Mouse (Mus musculus) hindbrain, postnatal 0 days (tissue): ENCODE measurements around the gene Pqbp1. TPM values are rescaled to one million over a fixed set of nuclear protein-coding genes. Genes with fewer than 3 reads are reported as not detected.

Experiments used
- ATAC-seq: fragments of 200-750 bp; cut with Nextera tagmentation; 2 replicates; pipeline ENCODE4 v1.8.0; 2017; ENCODE audit warnings: mild to moderate bottlenecking, moderate TSS enrichment, moderate library complexity
- DNase-seq: peaks from one replicate; pipeline ENCODE4 v3.0.0-alpha.2; 2015; ENCODE audit warnings: low spot score
- H3K27ac ChIP-seq: fragments of 300-500 bp; sonication (generic); 2 replicates; pipeline ENCODE4 v1.5.1; 2014; ENCODE audit warnings: mild to moderate bottlenecking
- H3K27me3 ChIP-seq: fragments of 300-500 bp; sonication (generic); 2 replicates; pipeline ENCODE4 v1.6.1; 2014; ENCODE audit warnings: low read length, mixed read lengths; ENCODE audit not compliant: insufficient read depth
- H3K36me3 ChIP-seq: fragments of 300-500 bp; sonication (generic); 2 replicates; pipeline ENCODE4 v1.6.1; 2014; ENCODE audit warnings: low read length, mixed read lengths; ENCODE audit not compliant: insufficient read depth
- H3K4me1 ChIP-seq: fragments of 300-500 bp; sonication (generic); 2 replicates; pipeline ENCODE4 v1.6.1; 2014; ENCODE audit warnings: antibody characterized with exemption, low read length, mixed read lengths; ENCODE audit not compliant: insufficient read depth
- H3K4me2 ChIP-seq: fragments of 300-500 bp; sonication (generic); 2 replicates; pipeline ENCODE4 v1.6.1; 2014; ENCODE audit warnings: low read depth, mild to moderate bottlenecking, low read length, moderate library complexity, mixed read lengths
- H3K4me3 ChIP-seq: fragments of 300-500 bp; sonication (generic); 2 replicates; pipeline ENCODE4 v1.5.1; 2014; ENCODE audit warnings: low read length
- H3K9ac ChIP-seq: fragments of 300-500 bp; sonication (generic); replicated peaks from 2 replicates; pipeline ENCODE4 v1.6.1; 2014; ENCODE audit warnings: mild to moderate bottlenecking, low read length, moderate library complexity, mixed read lengths
- H3K9me3 ChIP-seq: fragments of 300-500 bp; sonication (generic); 2 replicates; pipeline ENCODE4 v1.6.1; 2016; ENCODE audit warnings: low read length, mixed read lengths
- CTCF ChIP-seq: IDR thresholded peaks from 2 replicates; pipeline ENCODE4 v1.5.1; 2016; ENCODE audit warnings: antibody characterized with exemption, control low read depth, low read depth
- WGBS: fragments of 180-500 bp; shearing (Covaris S2); extraction: QIAGEN DNeasy Blood & Tissue Kit; methylation state at CpG from one replicate; pipeline ENCODE4 v1.1.7; 2014; 5-methylcytosine and 5-hydroxymethylcytosine counted together
- polyA plus RNA-seq: library from polyadenylated mRNA; unstranded; fragments of >200 nt; fragmentation: Nextera tagmentation; extraction: Ambion mirVana; gene quantifications from 2 replicates; pipeline ENCODE4 v1.2.1, GENCODE M21; 2015
- total RNA-seq: library from RNA; depleted of rRNA; stranded (reverse); fragments of >200 nt; gene quantifications from 2 replicates; pipeline ENCODE4 v1.2.3, GENCODE M21; 2014; rRNA removed

Pqbp1 gene
- total and polyA plus RNA-seq, 2 experiments from 2014 or later, result 100 to 201 TPM

DNA sequence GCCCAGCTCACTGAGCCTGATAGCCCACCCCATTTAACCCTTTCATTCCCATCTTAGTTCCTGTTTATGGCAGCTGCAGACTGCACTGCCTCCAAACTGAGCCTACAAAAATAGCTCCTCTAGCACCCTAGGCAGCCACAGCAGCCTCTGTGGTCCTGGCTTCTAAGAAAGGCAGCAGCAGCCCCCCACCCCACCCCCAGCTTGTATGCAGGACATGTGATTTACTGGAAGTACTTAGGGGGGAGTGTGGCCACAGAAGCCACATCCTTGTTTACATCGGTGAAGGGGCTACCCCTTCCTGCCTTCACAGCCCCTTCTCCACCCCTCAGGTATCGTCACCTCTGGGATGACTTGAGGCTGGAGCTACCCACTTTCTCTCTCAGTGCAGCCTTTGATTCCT lies 33.7 kb downstream of the Pqbp1 start:
- no peak for TF ChIP-seq CTCF
- WGBS, result 83% methylated on average over 2 of the region's 2 CpGs
- H3K27me3 ChIP-seq, result no peaks in the 10 kb centered on the region
- H3K27ac ChIP-seq, result no peak overlapping the region
- no peak overlapping the region for H3K9ac ChIP-seq
- no peaks in the 10 kb centered on the region for H3K4me1 ChIP-seq
- DNase-seq, result no peak
- H3K4me2 ChIP-seq, result no peak overlapping the region
- H3K9me3 ChIP-seq, result no peaks in the 10 kb centered on the region
- ATAC-seq, result no peak
- no peaks in the 10 kb centered on the region for H3K36me3 ChIP-seq
- no peak overlapping the region for H3K4me3 ChIP-seq

DNA sequence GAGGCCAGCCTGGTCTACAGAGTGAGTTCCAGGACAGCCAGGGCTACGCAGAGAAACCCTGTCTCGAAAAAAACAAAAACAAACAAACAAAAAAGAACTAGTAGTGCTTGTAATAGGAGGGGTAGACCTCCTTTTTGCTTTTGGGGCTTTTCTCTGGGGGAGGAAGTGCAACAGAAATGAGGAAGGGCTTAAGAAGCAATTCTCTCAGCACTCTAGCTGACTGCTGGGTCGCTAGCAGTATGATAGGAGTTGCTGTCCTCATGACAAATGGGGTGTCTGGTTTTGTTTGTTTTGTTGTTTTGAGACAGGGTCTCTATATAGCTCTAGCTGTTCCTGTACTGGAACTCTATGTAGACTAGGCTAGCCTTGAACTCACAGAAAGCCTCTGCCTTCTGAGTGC lies 34.5 kb downstream of the Pqbp1 start:
- Histone ChIP-seq H3K27ac (no peak overlapping the region), H3K9me3 (no peaks in the 10 kb centered on the region), H3K4me3 (no peak overlapping the region), H3K4me1 (no peaks in the 10 kb centered on the region), H3K36me3 (no peaks in the 10 kb centered on the region), H3K27me3 (no peaks in the 10 kb centered on the region), H3K4me2 (no peak overlapping the region), H3K9ac (no peak overlapping the region)
- ATAC-seq, result no peak
- TF ChIP-seq CTCF, result no peak
- DNase-seq, result no peak
- WGBS, result 63% methylated on average over 3 of the region's 3 CpGs

DNA sequence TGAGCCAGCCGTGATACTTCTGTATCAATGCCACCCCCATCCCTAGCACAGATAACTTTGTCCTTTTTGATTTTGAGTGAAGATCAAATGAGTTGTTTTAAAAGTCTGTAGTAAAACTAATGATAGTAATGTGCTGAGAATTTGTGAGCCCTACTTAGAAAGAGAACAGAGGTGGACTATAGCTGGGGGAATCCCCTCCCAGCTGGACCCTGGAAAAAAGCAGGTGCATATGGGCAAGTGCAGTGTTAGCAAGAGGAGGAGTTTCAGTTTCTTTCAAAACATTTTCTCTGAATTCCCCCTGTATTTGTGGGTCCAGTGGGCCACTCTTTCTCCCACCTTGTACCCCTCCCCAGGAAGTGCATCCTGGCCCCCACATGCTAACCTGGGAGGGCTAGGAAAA lies 35.9 kb downstream of the Pqbp1 start:
- DNase-seq (no peak), ATAC-seq (no peak)
- no peak for TF ChIP-seq CTCF
- H3K4me1 ChIP-seq, result no peaks in the 10 kb centered on the region
- WGBS, result 87% methylated on average over 1 of the region's 1 CpGs
- H3K4me2 ChIP-seq, result no peak overlapping the region
- no peaks in the 10 kb centered on the region for H3K27me3 ChIP-seq
- H3K4me3 ChIP-seq, result no peak overlapping the region
- no peaks in the 10 kb centered on the region for H3K9me3 ChIP-seq
- no peaks in the 10 kb centered on the region for H3K36me3 ChIP-seq
- H3K27ac ChIP-seq, result no peak overlapping the region
- no peak overlapping the region for H3K9ac ChIP-seq

DNA sequence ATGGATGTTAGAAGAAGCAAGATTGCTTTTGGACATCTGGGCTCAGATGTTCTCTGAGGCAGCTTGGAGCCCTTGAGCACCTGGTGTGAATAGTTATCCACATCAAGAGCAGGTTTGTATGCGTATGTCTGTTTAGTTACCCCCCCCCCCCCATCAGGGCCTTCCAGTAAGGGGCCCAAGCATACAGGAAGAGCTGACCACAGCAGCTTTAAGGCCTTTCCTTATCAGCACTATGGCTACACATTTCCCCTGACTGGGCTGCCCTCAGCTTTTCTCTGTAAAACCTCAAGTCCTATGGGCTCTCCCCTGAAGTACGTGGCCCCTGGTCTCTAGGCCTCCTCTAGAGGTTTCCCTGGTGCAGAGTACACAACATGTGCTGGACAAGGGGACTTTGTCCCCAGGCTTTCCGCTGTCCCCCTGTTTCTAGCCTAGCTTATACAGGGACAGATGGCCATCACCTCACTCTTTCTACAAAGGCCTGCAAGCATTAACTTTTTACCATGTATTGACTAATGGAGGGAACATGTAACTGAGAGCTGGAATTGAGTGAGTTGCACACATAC lies 39.8 kb downstream of the Pqbp1 start:
- Histone ChIP-seq H3K27me3 (no peaks in the 10 kb centered on the region), H3K27ac (no peak overlapping the region), H3K4me3 (no peak overlapping the region), H3K4me2 (no peak overlapping the region), H3K9me3 (no peaks in the 10 kb centered on the region), H3K36me3 (no peaks in the 10 kb centered on the region), H3K9ac (no peak overlapping the region), H3K4me1 (no peaks in the 10 kb centered on the region)
- ATAC-seq (no peak), DNase-seq (no peak)
- TF ChIP-seq CTCF, result no peak
- 88% methylated on average over 3 of the region's 3 CpGs for WGBS

DNA sequence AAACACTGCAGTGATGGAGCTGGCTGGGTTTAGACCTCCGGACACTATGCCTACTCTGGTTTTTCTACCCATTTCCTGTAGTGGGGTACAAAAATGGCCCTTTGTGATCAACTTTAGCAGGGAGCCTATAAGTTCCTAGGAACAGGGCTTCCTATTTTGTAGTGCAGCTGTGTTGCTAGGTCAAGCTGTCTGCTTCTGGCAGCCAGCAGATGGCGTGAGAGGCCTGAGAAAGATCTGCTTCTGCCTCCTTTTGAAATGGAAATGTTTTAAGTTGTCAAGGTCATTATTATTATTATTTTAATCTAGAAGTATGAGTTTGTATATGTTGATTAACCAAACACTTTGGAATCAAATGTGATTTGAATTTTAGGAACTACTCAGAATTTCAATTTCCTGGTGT lies 44.5 kb downstream of the Pqbp1 start:
- Histone ChIP-seq H3K27me3 (no peaks in the 10 kb centered on the region), H3K4me1 (no peaks in the 10 kb centered on the region), H3K4me3 (no peak overlapping the region), H3K9me3 (no peaks in the 10 kb centered on the region), H3K27ac (no peak overlapping the region), H3K36me3 (no peaks in the 10 kb centered on the region), H3K9ac (no peak overlapping the region), H3K4me2 (no peak overlapping the region)
- DNase-seq (peak; percentile 60), ATAC-seq (no peak)
- WGBS, result 37% methylated on average over 2 of the region's 2 CpGs
- peak; percentile 63 for TF ChIP-seq CTCF

DNA sequence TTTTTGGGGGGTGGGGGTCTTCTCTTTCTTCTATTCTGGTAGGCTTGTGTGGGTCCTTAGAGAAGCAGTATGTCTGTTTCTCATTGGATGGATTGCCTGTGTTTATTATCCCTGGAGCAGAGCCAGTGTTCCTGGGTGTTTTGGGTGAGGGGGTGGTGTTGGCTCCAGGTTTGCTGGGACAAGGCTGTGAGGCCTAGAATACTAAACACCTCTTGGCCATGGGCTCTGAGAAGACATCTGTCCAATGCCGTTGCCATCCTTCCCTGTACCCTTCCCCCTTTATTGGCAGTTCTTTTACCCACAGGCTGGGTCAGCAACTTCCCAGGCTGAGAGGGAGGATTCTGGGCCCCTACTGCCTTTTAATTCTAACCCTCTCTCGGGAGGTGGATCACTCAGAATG lies 51.2 kb downstream of the Pqbp1 start:
- no peak overlapping the region for H3K4me2 ChIP-seq
- no peaks in the 10 kb centered on the region for H3K27me3 ChIP-seq
- no peak overlapping the region for H3K9ac ChIP-seq
- H3K36me3 ChIP-seq, result no peaks in the 10 kb centered on the region
- 51% methylated on average over 2 of the region's 2 CpGs for WGBS
- DNase-seq (peak; percentile 65), ATAC-seq (peak; percentile 85)
- no peaks in the 10 kb centered on the region for H3K9me3 ChIP-seq
- no peak overlapping the region for H3K4me3 ChIP-seq
- H3K4me1 ChIP-seq, result no peaks in the 10 kb centered on the region
- TF ChIP-seq CTCF, result no peak
- no peak overlapping the region for H3K27ac ChIP-seq

Other genes starting within 250 kb of the Pqbp1 start
- 1.6 and 1.8 TPM in 2 replicates for gene Prickle3, start 242.0 kb downstream of the Pqbp1 start, total RNA-seq
- gene Prickle3, start 242.0 kb downstream of the Pqbp1 start, polyA plus RNA-seq, result 1.1 and 1.6 TPM in 2 replicates
- gene Plp2, start 227.9 kb downstream of the Pqbp1 start, total RNA-seq, result 12.9 and 27.7 TPM in 2 replicates
- gene Plp2, start 227.9 kb downstream of the Pqbp1 start, polyA plus RNA-seq, result 25.2 and 26.5 TPM in 2 replicates
- 4.2 TPM in 1 of 2 replicates, not detected in the other for gene Magix, start 218.0 kb downstream of the Pqbp1 start, total RNA-seq
- gene Magix, start 218.0 kb downstream of the Pqbp1 start, polyA plus RNA-seq, result 0.18 and 0.29 TPM in 2 replicates
- gene Gpkow, start 202.1 kb downstream of the Pqbp1 start, total RNA-seq, result 11.0 and 12.0 TPM in 2 replicates
- 38.4 and 38.8 TPM in 2 replicates for gene Gpkow, start 202.1 kb downstream of the Pqbp1 start, polyA plus RNA-seq
- gene Wdr45, start 184.9 kb downstream of the Pqbp1 start, total RNA-seq, result 33.2 and 40.6 TPM in 2 replicates
- gene Wdr45, start 184.9 kb downstream of the Pqbp1 start, polyA plus RNA-seq, result 34.0 and 36.4 TPM in 2 replicates
- not detected in 2 replicates for gene Gm45208, start 177.0 kb downstream of the Pqbp1 start, total RNA-seq
- 0.66 and 1.2 TPM in 2 replicates for gene Gm45208, start 177.0 kb downstream of the Pqbp1 start, polyA plus RNA-seq
- gene Praf2, start 170.8 kb downstream of the Pqbp1 start, total RNA-seq, result 134 and 137 TPM in 2 replicates
- 129 and 134 TPM in 2 replicates for gene Praf2, start 170.8 kb downstream of the Pqbp1 start, polyA plus RNA-seq
- gene Ccdc120, start 148.4 kb downstream of the Pqbp1 start, total RNA-seq, result 183 and 387 TPM in 2 replicates
- 47.6 and 53.3 TPM in 2 replicates for gene Ccdc120, start 148.4 kb downstream of the Pqbp1 start, polyA plus RNA-seq
- 27.8 and 36.1 TPM in 2 replicates for gene Tfe3, start 136.7 kb downstream of the Pqbp1 start, total RNA-seq
- gene Tfe3, start 136.7 kb downstream of the Pqbp1 start, polyA plus RNA-seq, result 21.4 and 21.5 TPM in 2 replicates
- 23.4 and 28.3 TPM in 2 replicates for gene Gripap1, start 109.5 kb downstream of the Pqbp1 start, total RNA-seq
- gene Gripap1, start 109.5 kb downstream of the Pqbp1 start, polyA plus RNA-seq, result 61.1 and 62.8 TPM in 2 replicates
- 3.1 and 3.4 TPM in 2 replicates for gene Kcnd1, start 77.0 kb downstream of the Pqbp1 start, total RNA-seq
- gene Kcnd1, start 77.0 kb downstream of the Pqbp1 start, polyA plus RNA-seq, result 4.1 and 5.9 TPM in 2 replicates
- gene Otud5, start 57.9 kb downstream of the Pqbp1 start, total RNA-seq, result 64.9 and 75.8 TPM in 2 replicates
- 36.8 and 37.3 TPM in 2 replicates for gene Otud5, start 57.9 kb downstream of the Pqbp1 start, polyA plus RNA-seq
- 13.9 and 18.3 TPM in 2 replicates for gene Pim2, start 21.0 kb downstream of the Pqbp1 start, total RNA-seq
- gene Pim2, start 21.0 kb downstream of the Pqbp1 start, polyA plus RNA-seq, result 20.8 and 22.3 TPM in 2 replicates
- 38.0 and 61.0 TPM in 2 replicates for gene Slc35a2, start 15.2 kb downstream of the Pqbp1 start, total RNA-seq
- 43.7 and 46.2 TPM in 2 replicates for gene Slc35a2, start 15.2 kb downstream of the Pqbp1 start, polyA plus RNA-seq
- gene Timm17b, start 88 bp upstream of the Pqbp1 start, total RNA-seq, result 37.3 and 47.4 TPM in 2 replicates
- gene Timm17b, start 88 bp upstream of the Pqbp1 start, polyA plus RNA-seq, result 125 and 133 TPM in 2 replicates
- not detected in 2 replicates for gene Gm10491, start 8.6 kb upstream of the Pqbp1 start, total RNA-seq
- gene Gm10491, start 8.6 kb upstream of the Pqbp1 start, polyA plus RNA-seq, result not detected in 2 replicates
- gene Gm10490, start 10.3 kb upstream of the Pqbp1 start, total RNA-seq, result not detected in 2 replicates
- not detected in 2 replicates for gene Gm10490, start 10.3 kb upstream of the Pqbp1 start, polyA plus RNA-seq
- gene Pcsk1n, start 20.6 kb upstream of the Pqbp1 start, total RNA-seq, result 124 and 154 TPM in 2 replicates
- gene Pcsk1n, start 20.6 kb upstream of the Pqbp1 start, polyA plus RNA-seq, result 465 and 477 TPM in 2 replicates
- gene Eras, start 29.3 kb upstream of the Pqbp1 start, total RNA-seq, result not detected in 2 replicates
- not detected in 2 replicates for gene Eras, start 29.3 kb upstream of the Pqbp1 start, polyA plus RNA-seq
- gene Hdac6, start 48.6 kb upstream of the Pqbp1 start, total RNA-seq, result 97.9 and 105 TPM in 2 replicates
- gene Hdac6, start 48.6 kb upstream of the Pqbp1 start, polyA plus RNA-seq, result 54.5 and 57.4 TPM in 2 replicates
- gene Gata1, start 78.8 kb upstream of the Pqbp1 start, total RNA-seq, result not detected in 2 replicates
- gene Gata1, start 78.8 kb upstream of the Pqbp1 start, polyA plus RNA-seq, result not detected in 2 replicates
- 1.9 TPM in 1 of 2 replicates, not detected in the other for gene Glod5, start 119.2 kb upstream of the Pqbp1 start, total RNA-seq
- gene Glod5, start 119.2 kb upstream of the Pqbp1 start, polyA plus RNA-seq, result 0.38 and 1.2 TPM in 2 replicates
- gene Suv39h1, start 175.5 kb upstream of the Pqbp1 start, total RNA-seq, result 32.3 and 43.9 TPM in 2 replicates
- gene Suv39h1, start 175.5 kb upstream of the Pqbp1 start, polyA plus RNA-seq, result 34.1 and 35.2 TPM in 2 replicates
- gene Was, start 191.2 kb upstream of the Pqbp1 start, total RNA-seq, result 0.11 and 0.99 TPM in 2 replicates
- gene Was, start 191.2 kb upstream of the Pqbp1 start, polyA plus RNA-seq, result 0.11 and 0.16 TPM in 2 replicates
- gene Wdr13, start 233.6 kb upstream of the Pqbp1 start, total RNA-seq, result 377 and 393 TPM in 2 replicates
- gene Wdr13, start 233.6 kb upstream of the Pqbp1 start, polyA plus RNA-seq, result 53.9 and 55.1 TPM in 2 replicates
- gene Rbm3, start 246.6 kb upstream of the Pqbp1 start, total RNA-seq, result 318 and 321 TPM in 2 replicates
- gene Rbm3, start 246.6 kb upstream of the Pqbp1 start, polyA plus RNA-seq, result 496 and 521 TPM in 2 replicates